Mouse (Mus musculus) forebrain, postnatal 0 days (tissue): ENCODE results near the gene Cadm2. TPM values are rescaled to one million over a fixed set of nuclear protein-coding genes. Genes with fewer than 3 reads are reported as not detected.

Experiments
- ATAC-seq: fragments of 200-750 bp; cut with Nextera tagmentation; 2 replicates; pipeline ENCODE4 v1.8.0; 2017; ENCODE audit warnings: mild to moderate bottlenecking, moderate library complexity
- DNase-seq: peaks from one replicate; pipeline ENCODE4 v3.0.0-alpha.2; 2015
- H3K27ac ChIP-seq: fragments of 300-500 bp; sonication (generic); 2 replicates; pipeline ENCODE4 v1.5.1; 2014; ENCODE audit warnings: low read depth, mild to moderate bottlenecking, antibody characterized with exemption, low read length, moderate library complexity, mixed read lengths
- H3K27me3 ChIP-seq: fragments of 300-500 bp; sonication (generic); 2 replicates; pipeline ENCODE4 v1.6.1; 2014; ENCODE audit warnings: mild to moderate bottlenecking, low read length, mixed read lengths; ENCODE audit not compliant: insufficient read depth
- H3K36me3 ChIP-seq: fragments of 300-500 bp; sonication (generic); 2 replicates; pipeline ENCODE4 v1.6.1; 2014; ENCODE audit warnings: mild to moderate bottlenecking, moderate library complexity; ENCODE audit not compliant: insufficient read depth
- H3K4me1 ChIP-seq: fragments of 300-500 bp; sonication (generic); 2 replicates; pipeline ENCODE4 v1.6.1; 2014; ENCODE audit warnings: antibody characterized with exemption; ENCODE audit not compliant: insufficient read depth
- H3K4me2 ChIP-seq: fragments of 300-500 bp; sonication (generic); 2 replicates; pipeline ENCODE4 v1.6.1; 2014; ENCODE audit warnings: low read depth, mild to moderate bottlenecking, moderate library complexity
- H3K4me3 ChIP-seq: fragments of 300-500 bp; sonication (generic); 2 replicates; pipeline ENCODE4 v1.5.1; 2014; ENCODE audit warnings: low read depth, low read length, mixed read lengths
- H3K9ac ChIP-seq: fragments of 300-500 bp; sonication (generic); 2 replicates; pipeline ENCODE4 v1.6.1; 2014; ENCODE audit warnings: mild to moderate bottlenecking
- H3K9me3 ChIP-seq: fragments of 300-500 bp; sonication (generic); 2 replicates; pipeline ENCODE4 v1.6.1; 2016; ENCODE audit warnings: low read length
- CTCF ChIP-seq: sonication (generic); IDR thresholded peaks from 2 replicates; pipeline ENCODE4 v1.5.1; 2016; ENCODE audit warnings: antibody characterized with exemption, control low read depth, low read depth
- WGBS: fragments of 180-500 bp; shearing (Covaris S2); extraction: QIAGEN DNeasy Blood & Tissue Kit; methylation state at CpG from one replicate; pipeline ENCODE4 v1.1.7; 2014; 5-methylcytosine and 5-hydroxymethylcytosine counted together
- polyA plus RNA-seq: library from polyadenylated mRNA; unstranded; fragments of >200 nt; fragmentation: Nextera tagmentation; extraction: Ambion mirVana; gene quantifications from 2 replicates; pipeline ENCODE4 v1.2.1, GENCODE M21; 2015
- total RNA-seq: library from RNA; depleted of rRNA; stranded (reverse); fragments of >200 nt; gene quantifications from 2 replicates; pipeline ENCODE4 v1.2.3, GENCODE M21; 2014

The Cadm2 gene
- total and polyA plus RNA-seq, 2 experiments from 2014 or later, result 58.9 to 63.3 TPM

GRCm38 (mm10) chr16:67617256-67617655 is 3.5 kb downstream of the Cadm2 start:
- 50% methylated on average over 1 of the region's 1 CpGs for WGBS
- Histone ChIP-seq H3K4me3 (peak overlapping the region; percentile 72), H3K9me3 (no peaks in the 10 kb centered on the region), H3K4me2 (peak overlapping the region; percentile 58), H3K4me1 (no peaks in the 10 kb centered on the region), H3K9ac (peak overlapping the region; percentile 81; the same call in 1 of the 2 replicates), H3K27ac (peak overlapping the region; percentile 87), H3K36me3 (no peaks in the 10 kb centered on the region), H3K27me3 (no peaks in the 10 kb centered on the region)
- DNase-seq, result peak; percentile 44
- TF ChIP-seq CTCF, result no peak
- no peak for ATAC-seq

DNA sequence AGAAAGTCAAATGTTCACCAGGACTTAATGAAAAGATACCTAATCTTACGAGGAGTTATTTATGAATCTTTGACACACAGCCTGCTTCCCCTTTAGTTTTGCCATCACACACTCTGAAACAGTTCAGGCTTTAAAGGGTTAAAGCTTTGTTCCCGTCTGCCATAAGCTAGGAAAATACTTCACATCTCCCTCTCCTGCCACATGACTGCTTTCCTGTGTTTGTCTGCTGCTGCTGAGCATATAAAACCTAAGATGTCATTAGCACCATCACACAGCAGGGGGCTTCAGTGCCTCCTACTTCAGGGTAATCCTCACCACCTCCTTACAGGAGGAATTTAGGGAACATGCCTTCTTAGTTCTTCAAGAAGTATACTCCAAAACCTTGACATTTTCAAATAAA is 6.8 kb downstream of the Cadm2 start:
- H3K9ac ChIP-seq, result no peak overlapping the region
- peak; percentile 17; the same call in 1 of the 2 replicates for ATAC-seq
- peak; percentile 76 for DNase-seq
- no peaks in the 10 kb centered on the region for H3K36me3 ChIP-seq
- no peaks in the 10 kb centered on the region; the same call in 1 of the 2 replicates for H3K4me1 ChIP-seq
- H3K4me2 ChIP-seq, result no peak overlapping the region
- 24% methylated on average over 2 of the region's 2 CpGs for WGBS
- TF ChIP-seq CTCF, result peak; percentile 67
- no peaks in the 10 kb centered on the region for H3K27me3 ChIP-seq
- H3K4me3 ChIP-seq, result no peak overlapping the region
- no peaks in the 10 kb centered on the region for H3K9me3 ChIP-seq
- no peak overlapping the region for H3K27ac ChIP-seq

DNA sequence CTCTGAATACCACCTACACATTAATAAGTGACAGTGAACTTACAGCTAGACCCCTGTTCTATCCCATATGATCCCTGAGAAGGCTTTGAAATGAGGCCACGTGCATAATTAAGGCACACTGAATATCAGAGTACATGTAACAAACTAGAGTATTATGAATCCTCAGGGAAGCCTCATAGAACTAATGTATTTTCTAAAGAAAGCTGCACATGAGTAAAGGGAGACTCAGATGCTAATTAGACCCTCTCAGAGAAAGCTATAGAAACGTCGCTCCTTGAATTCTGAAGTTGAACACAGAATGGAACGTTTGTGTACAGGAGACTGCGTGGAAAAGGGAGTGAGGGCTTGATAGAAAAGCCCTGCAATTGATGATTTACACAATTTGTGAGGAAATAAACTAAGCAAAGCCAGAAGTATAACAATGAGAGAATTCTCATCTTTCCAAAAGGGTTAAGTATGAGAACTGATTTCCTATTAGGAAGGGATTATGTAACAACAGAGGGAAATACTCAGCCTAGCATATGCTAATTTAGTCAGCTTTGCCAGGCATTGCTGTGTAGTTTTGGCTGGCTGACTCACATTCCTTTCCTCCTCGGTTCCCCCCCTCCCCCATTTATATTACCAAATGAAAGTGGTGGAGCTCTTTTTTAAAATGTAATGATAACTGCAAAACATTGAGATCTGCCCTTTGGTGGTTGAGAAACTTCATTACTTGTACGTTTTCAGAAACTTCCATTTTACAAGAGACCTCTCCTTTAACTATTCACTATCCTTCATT is 9.6 kb downstream of the Cadm2 start:
- 7% methylated on average over 7 of the region's 7 CpGs for WGBS
- ATAC-seq, result peak; percentile 71
- no peaks in the 10 kb centered on the region for H3K9me3 ChIP-seq

DNA sequence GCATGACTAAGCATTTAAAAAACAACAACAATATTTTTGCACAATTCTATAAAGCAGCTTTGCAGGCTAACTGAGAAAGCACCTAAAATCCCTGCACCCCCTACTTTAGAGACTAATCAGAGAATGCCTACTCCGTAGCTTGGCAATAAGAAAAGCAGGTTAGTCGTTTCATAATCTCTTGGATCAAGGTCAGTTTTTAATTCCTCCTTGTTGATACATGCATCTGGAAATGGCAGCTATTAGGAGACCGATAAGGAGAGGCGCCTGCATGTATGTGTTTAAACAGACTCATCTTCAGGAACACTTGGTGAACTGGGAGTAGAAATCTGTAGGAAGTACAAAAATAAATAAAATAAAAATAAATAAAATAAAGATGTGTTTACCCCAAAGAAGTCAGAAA is 11.6 kb downstream of the Cadm2 start:
- DNase-seq (no peak), ATAC-seq (no peak)
- no peak overlapping the region for H3K9ac ChIP-seq
- H3K36me3 ChIP-seq, result no peaks in the 10 kb centered on the region
- no peak for TF ChIP-seq CTCF
- no peaks in the 10 kb centered on the region for H3K9me3 ChIP-seq
- WGBS, result 55% methylated on average over 4 of the region's 4 CpGs
- H3K4me1 ChIP-seq, result no peaks in the 10 kb centered on the region; the same call in 1 of the 2 replicates
- no peaks in the 10 kb centered on the region for H3K27me3 ChIP-seq
- no peak overlapping the region for H3K27ac ChIP-seq
- no peak overlapping the region for H3K4me3 ChIP-seq
- no peak overlapping the region for H3K4me2 ChIP-seq

More for the DNA sequence above, 9.6 kb downstream of the Cadm2 start:
- Histone ChIP-seq H3K36me3 (no peaks in the 10 kb centered on the region), H3K4me3 (peak overlapping the region; percentile 13; the same call in 1 of the 2 replicates), H3K4me1 (no peaks in the 10 kb centered on the region; the same call in 1 of the 2 replicates), H3K9ac (peak overlapping the region; percentile 26; the same call in 1 of the 2 replicates), H3K4me2 (peak overlapping the region; percentile 36), H3K27ac (peak overlapping the region; percentile 29; the same call in 1 of the 2 replicates), H3K27me3 (no peaks in the 10 kb centered on the region)
- no peak for TF ChIP-seq CTCF
- DNase-seq, result peak; percentile 38

GRCm38 (mm10) chr16:67608499-67608898 is 12.2 kb downstream of the Cadm2 start:
- Histone ChIP-seq H3K9ac (no peak overlapping the region), H3K4me1 (no peaks in the 10 kb centered on the region; the same call in 1 of the 2 replicates), H3K9me3 (no peaks in the 10 kb centered on the region), H3K4me2 (no peak overlapping the region), H3K36me3 (no peaks in the 10 kb centered on the region), H3K4me3 (no peak overlapping the region), H3K27ac (no peak overlapping the region), H3K27me3 (no peaks in the 10 kb centered on the region)
- ATAC-seq, result no peak
- 66% methylated on average over 3 of the region's 3 CpGs for WGBS
- no peak for DNase-seq
- TF ChIP-seq CTCF, result no peak

- Histone ChIP-seq H3K9ac (no peak overlapping the region), H3K27me3 (no peaks in the 10 kb centered on the region), H3K4me1 (no peaks in the 10 kb centered on the region; the same call in 1 of the 2 replicates), H3K36me3 (no peaks in the 10 kb centered on the region), H3K27ac (no peak overlapping the region), H3K9me3 (no peaks in the 10 kb centered on the region), H3K4me3 (no peak overlapping the region), H3K4me2 (no peak overlapping the region)
- WGBS, result 72% methylated on average over 6 of the region's 6 CpGs
- DNase-seq (no peak), ATAC-seq (no peak)
- TF ChIP-seq CTCF, result no peak
These were observed 15.0 kb downstream of the Cadm2 start for GRCm38 (mm10) chr16:67605661-67606060.

DNA sequence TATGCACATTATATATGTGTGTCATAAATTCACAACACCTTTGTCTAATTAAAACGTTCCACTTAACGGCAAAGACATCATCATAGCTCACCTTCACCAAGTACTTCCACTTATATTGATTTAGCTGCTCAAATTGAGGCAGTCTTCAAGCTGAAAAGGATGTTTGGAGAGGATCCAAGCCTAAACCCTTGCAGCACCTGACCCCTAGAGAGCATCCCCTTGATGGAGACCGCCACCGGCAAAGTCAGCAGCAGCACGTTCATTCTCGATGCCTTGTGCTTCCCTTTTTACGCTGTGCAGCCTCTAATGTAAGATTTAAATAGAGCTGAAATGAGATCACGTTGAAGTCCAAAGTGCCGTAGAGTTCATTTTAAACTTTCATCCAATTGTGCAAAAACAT is 20.7 kb downstream of the Cadm2 start:
- no peak overlapping the region for H3K4me3 ChIP-seq
- TF ChIP-seq CTCF, result no peak
- ATAC-seq (no peak), DNase-seq (no peak)
- no peak overlapping the region for H3K27ac ChIP-seq
- no peak overlapping the region for H3K4me2 ChIP-seq
- no peaks in the 10 kb centered on the region for H3K36me3 ChIP-seq
- H3K9ac ChIP-seq, result no peak overlapping the region
- 0 out of 2 replicates have a peak, but pooled peaks cover 3% of the 10 kb centered on the region for H3K4me1 ChIP-seq
- H3K9me3 ChIP-seq, result no peaks in the 10 kb centered on the region
- H3K27me3 ChIP-seq, result no peaks in the 10 kb centered on the region
- 50% methylated on average over 9 of the region's 9 CpGs for WGBS
